Mouse (Mus musculus) neural tube, embryonic 15.5 days (tissue): ENCODE measurements around the gene Ino80e. TPM values are rescaled to one million over a fixed set of nuclear protein-coding genes. Genes with fewer than 3 reads are reported as not detected.
A peak's percentile ranks its signal among the peaks of the same experiment; 100 is the strongest.

Experiments used
- ATAC-seq: fragments of 200-750 bp; cut with Nextera tagmentation; 2 replicates; pipeline ENCODE4 v1.8.0; 2017; ENCODE audit warnings: mild to moderate bottlenecking, moderate TSS enrichment, moderate library complexity; ENCODE audit not compliant: low FRiP score
- H3K27ac ChIP-seq: fragments of 300-500 bp; sonication (generic); replicated peaks from 2 replicates; pipeline ENCODE4 v1.5.1; 2015; ENCODE audit warnings: mild to moderate bottlenecking, inconsistent platforms
- H3K27me3 ChIP-seq: fragments of 300-500 bp; sonication (generic); replicated peaks from 2 replicates; pipeline ENCODE4 v1.6.1; 2015; ENCODE audit warnings: inconsistent platforms
- H3K36me3 ChIP-seq: fragments of 300-500 bp; sonication (generic); 2 replicates; pipeline ENCODE4 v1.6.1; 2015; ENCODE audit warnings: inconsistent platforms
- H3K4me1 ChIP-seq: fragments of 300-500 bp; sonication (generic); 2 replicates; pipeline ENCODE4 v1.6.1; 2015; ENCODE audit warnings: inconsistent platforms
- H3K4me2 ChIP-seq: fragments of 300-500 bp; sonication (generic); 2 replicates; pipeline ENCODE4 v1.6.1; 2015; ENCODE audit warnings: inconsistent platforms, mild to moderate bottlenecking, moderate library complexity
- H3K4me3 ChIP-seq: fragments of 300-500 bp; sonication (generic); replicated peaks from 2 replicates; pipeline ENCODE4 v1.5.1; 2015; ENCODE audit warnings: mild to moderate bottlenecking, inconsistent platforms
- H3K9ac ChIP-seq: fragments of 300-500 bp; sonication (generic); replicated peaks from 2 replicates; pipeline ENCODE4 v1.6.1; 2015; ENCODE audit warnings: mild to moderate bottlenecking, inconsistent platforms
- H3K9me3 ChIP-seq: fragments of 300-500 bp; sonication (generic); replicated peaks from 2 replicates; pipeline ENCODE4 v1.6.1; 2016; ENCODE audit warnings: inconsistent platforms
- WGBS: fragments of 180-500 bp; shearing (Covaris S2); methylation state at CpG from one replicate; pipeline ENCODE4 v1.1.7; 2015; ENCODE audit warnings: mixed read lengths; 5-methylcytosine and 5-hydroxymethylcytosine counted together
- polyA plus RNA-seq: library from polyadenylated mRNA; unstranded; fragments of >200 nt; fragmentation: Nextera tagmentation; extraction: Ambion mirVana; gene quantifications from 2 replicates; pipeline ENCODE4 v1.2.1, GENCODE M21; 2015

The Ino80e gene
- polyA plus RNA-seq, 1 experiment from 2014 or later: 90.5 TPM

GRCm38 (mm10) chr7:126853454-126853853 lies 8.7 kb downstream of the Ino80e start:
- H3K4me3 ChIP-seq: no peak overlapping the region
- H3K4me1 ChIP-seq: peaks cover 11% of the 10 kb centered on the region
- ATAC-seq: no peak
- no peak overlapping the region for H3K27ac ChIP-seq
- H3K4me2 ChIP-seq: no peak overlapping the region
- H3K27me3 ChIP-seq: peaks cover 18% of the 10 kb centered on the region
- H3K9ac ChIP-seq: no peak overlapping the region
- H3K36me3 ChIP-seq: peaks cover 61% of the 10 kb centered on the region
- H3K9me3 ChIP-seq: no peaks in the 10 kb centered on the region
- WGBS: 79% methylated on average over 5 of the region's 5 CpGs

- H3K4me1 ChIP-seq: peaks cover 24% of the 10 kb centered on the region
- no peak overlapping the region for H3K4me3 ChIP-seq
- no peaks in the 10 kb centered on the region for H3K9me3 ChIP-seq
- no peak overlapping the region for H3K9ac ChIP-seq
- H3K27ac ChIP-seq: no peak overlapping the region
- H3K4me2 ChIP-seq: no peak overlapping the region
- H3K36me3 ChIP-seq: peaks cover 43% of the 10 kb centered on the region
- ATAC-seq: no peak
- peaks cover 18% of the 10 kb centered on the region for H3K27me3 ChIP-seq
- 47% methylated on average over 12 of the region's 12 CpGs for WGBS
Measured at GRCm38 (mm10) chr7:126851192-126851591, 11.0 kb downstream of the Ino80e start.

DNA sequence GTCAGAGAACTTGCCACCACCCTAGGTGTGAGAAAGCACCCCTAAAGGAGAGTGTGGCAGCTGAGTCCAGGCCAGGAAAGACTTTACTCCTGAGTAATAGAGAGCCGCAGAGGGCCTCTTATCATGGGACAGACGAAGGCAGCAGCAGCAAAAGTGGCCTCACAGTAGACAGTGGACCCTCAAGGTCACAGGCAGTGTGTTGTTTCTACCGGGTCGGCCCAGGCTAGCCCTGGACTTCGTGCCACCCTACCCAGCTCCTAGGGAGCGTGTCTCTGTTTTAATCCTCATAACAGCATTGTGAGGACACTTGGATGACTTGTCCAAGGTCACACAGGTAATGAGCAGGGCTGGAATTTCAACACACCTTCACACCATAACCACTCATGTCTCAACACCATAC lies 12.0 kb downstream of the Ino80e start:
- H3K4me3 ChIP-seq: no peak overlapping the region
- H3K36me3 ChIP-seq: peaks cover 34% of the 10 kb centered on the region
- H3K9me3 ChIP-seq: no peaks in the 10 kb centered on the region
- H3K27ac ChIP-seq: no peak overlapping the region
- H3K9ac ChIP-seq: no peak overlapping the region
- H3K4me2 ChIP-seq: no peak overlapping the region
- no peak for ATAC-seq
- 94% methylated on average over 6 of the region's 6 CpGs for WGBS
- H3K27me3 ChIP-seq: peaks cover 18% of the 10 kb centered on the region
- peaks cover 24% of the 10 kb centered on the region for H3K4me1 ChIP-seq

DNA sequence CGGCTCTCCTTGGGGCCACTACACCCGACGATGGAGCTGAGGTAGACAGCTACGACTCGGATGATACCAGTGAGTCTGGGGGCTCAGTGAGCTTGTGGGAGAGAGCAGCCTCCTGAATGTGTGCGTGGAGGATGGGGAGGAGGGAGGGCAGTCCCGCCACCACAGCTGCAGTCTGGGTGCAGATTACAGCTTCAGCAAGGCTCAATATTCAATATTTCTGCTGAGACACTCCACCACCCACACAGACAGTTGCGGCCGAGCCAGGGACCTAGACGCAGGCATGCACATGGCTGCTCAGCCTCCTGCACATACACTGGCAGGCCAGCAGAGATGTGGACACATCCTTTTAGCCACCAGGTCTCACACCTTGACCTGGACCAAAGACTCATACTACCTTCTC lies 13.4 kb downstream of the Ino80e start:
- H3K9me3 ChIP-seq: no peaks in the 10 kb centered on the region
- H3K4me2 ChIP-seq: peak overlapping the region; percentile 100
- ATAC-seq: 0 out of 2 replicates have a peak, but pooled peaks have one; percentile 23
- peak overlapping the region; percentile 74 for H3K9ac ChIP-seq
- H3K27ac ChIP-seq: no peak overlapping the region; the same call in 1 of the 2 replicates
- peaks cover 31% of the 10 kb centered on the region for H3K36me3 ChIP-seq
- WGBS: 22% methylated on average over 10 of the region's 10 CpGs
- peak overlapping the region; percentile 61 for H3K4me3 ChIP-seq
- peaks cover 22% of the 10 kb centered on the region for H3K27me3 ChIP-seq
- peaks cover 24% of the 10 kb centered on the region for H3K4me1 ChIP-seq

GRCm38 (mm10) chr7:126847421-126848398 lies 14.5 kb downstream of the Ino80e start:
- ATAC-seq: peak; percentile 59
- H3K4me2 ChIP-seq: peak overlapping the region; percentile 100
- peak overlapping the region; percentile 74 for H3K9ac ChIP-seq
- peak overlapping the region; percentile 61 for H3K4me3 ChIP-seq
- H3K27ac ChIP-seq: peak overlapping the region; percentile 45; the same call in 1 of the 2 replicates
- no peaks in the 10 kb centered on the region for H3K9me3 ChIP-seq
- WGBS: 1% methylated on average over 41 of the region's 74 CpGs
- peaks cover 24% of the 10 kb centered on the region for H3K4me1 ChIP-seq
- peaks cover 20% of the 10 kb centered on the region for H3K36me3 ChIP-seq
- H3K27me3 ChIP-seq: peaks cover 22% of the 10 kb centered on the region

DNA sequence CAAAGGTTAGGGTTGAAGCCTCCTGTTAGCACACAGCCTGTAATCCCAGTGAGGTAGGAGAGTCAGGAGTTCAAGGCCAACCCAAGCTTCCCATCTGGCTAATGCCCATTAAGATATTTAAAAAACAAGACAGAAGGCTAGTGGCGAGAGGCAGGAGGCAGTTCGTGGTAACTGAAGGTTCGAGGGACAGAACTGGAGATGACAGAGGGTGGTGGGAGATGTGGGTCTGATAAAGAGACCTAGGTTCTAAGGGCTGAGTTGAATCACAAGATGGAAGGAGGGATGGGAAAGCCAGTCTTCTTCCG lies 15.1 kb downstream of the Ino80e start, which contains the start of gene Doc2a:
Gene Doc2a (plus strand): TSS at position 301 of the 305 bp plus-strand sequence.
- peak within 1 kb of the TSS; percentile 45; the same call in 1 of the 2 replicates for H3K27ac ChIP-seq
- peaks cover 22% of the 10 kb centered on the region for H3K27me3 ChIP-seq

DNA sequence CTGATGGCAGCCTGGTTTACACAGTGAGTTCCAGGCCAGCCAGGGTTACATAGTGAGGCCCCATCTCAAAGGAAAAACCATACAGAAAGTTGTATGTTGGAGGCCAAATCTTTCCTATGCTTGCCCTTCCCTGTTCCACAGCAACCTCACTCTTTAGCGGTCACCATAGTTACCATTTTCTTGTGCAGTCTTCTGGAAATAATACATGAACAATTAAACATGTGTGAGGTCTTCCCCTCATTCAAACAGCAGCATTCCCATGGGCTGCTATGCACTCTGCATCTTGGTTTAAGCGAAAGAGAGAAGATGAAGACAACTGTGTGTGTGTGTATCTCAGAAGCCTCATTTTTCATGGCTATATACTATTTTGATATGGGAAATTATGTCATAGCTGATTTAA lies 16.7 kb downstream of the Ino80e start:
- no peak overlapping the region for H3K9ac ChIP-seq
- 25% methylated on average over 2 of the region's 2 CpGs for WGBS
- H3K4me3 ChIP-seq: no peak overlapping the region
- H3K4me1 ChIP-seq: peaks cover 24% of the 10 kb centered on the region
- no peak overlapping the region for H3K4me2 ChIP-seq
- 0 out of 2 replicates have a peak, but pooled peaks cover 3% of the 10 kb centered on the region for H3K36me3 ChIP-seq
- ATAC-seq: no peak
- no peaks in the 10 kb centered on the region for H3K9me3 ChIP-seq
- peaks cover 22% of the 10 kb centered on the region for H3K27me3 ChIP-seq
- no peak overlapping the region for H3K27ac ChIP-seq

More for the DNA sequence above, 15.1 kb downstream of the Ino80e start, which contains the start of gene Doc2a:
- peak within 1 kb of the TSS; percentile 100 for H3K4me2 ChIP-seq
- peak within 1 kb of the TSS; percentile 74 for H3K9ac ChIP-seq
- no peaks in the 10 kb centered on the region for H3K9me3 ChIP-seq
- H3K4me3 ChIP-seq: peak within 1 kb of the TSS; percentile 61
- WGBS: 14% methylated on average over 4 of the region's 4 CpGs
- peak; percentile 5; the same call in 1 of the 2 replicates for ATAC-seq
- peaks cover 24% of the 10 kb centered on the region for H3K4me1 ChIP-seq
- H3K36me3 ChIP-seq: peaks cover 14% of the 10 kb centered on the region

DNA sequence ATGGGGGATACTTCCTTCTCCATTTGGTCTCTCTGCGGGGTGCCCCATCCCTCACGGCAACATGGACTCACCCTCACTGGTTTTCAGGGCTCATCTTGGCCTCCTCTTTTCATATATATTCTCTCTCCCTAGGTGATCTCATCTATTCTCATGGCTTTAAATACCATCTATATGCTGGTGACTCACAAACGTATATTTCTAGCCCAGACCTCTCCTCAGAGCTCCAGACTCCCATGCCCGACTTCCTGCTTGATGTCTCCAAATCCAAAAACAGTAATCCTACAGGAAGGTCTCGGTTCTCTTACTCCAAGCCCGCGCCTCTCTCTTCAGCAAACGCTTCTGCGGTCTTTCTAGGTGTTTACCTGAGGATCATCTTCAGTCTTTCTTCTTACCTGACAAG lies 18.9 kb downstream of the Ino80e start:
- no peak for ATAC-seq
- H3K9ac ChIP-seq: no peak overlapping the region
- 86% methylated on average over 9 of the region's 9 CpGs for WGBS
- H3K9me3 ChIP-seq: no peaks in the 10 kb centered on the region
- peaks cover 3% of the 10 kb centered on the region; the same call in 1 of the 2 replicates for H3K27me3 ChIP-seq
- no peak overlapping the region for H3K4me3 ChIP-seq
- H3K27ac ChIP-seq: no peak overlapping the region
- no peaks in the 10 kb centered on the region for H3K36me3 ChIP-seq
- H3K4me1 ChIP-seq: peaks cover 12% of the 10 kb centered on the region
- H3K4me2 ChIP-seq: no peak overlapping the region

- 100% methylated on average over 1 of the region's 1 CpGs for WGBS
- H3K9ac ChIP-seq: no peak overlapping the region
- H3K9me3 ChIP-seq: no peaks in the 10 kb centered on the region
- no peak for ATAC-seq
- H3K27me3 ChIP-seq: no peaks in the 10 kb centered on the region
- 0 out of 2 replicates have a peak, but pooled peaks cover 4% of the 10 kb centered on the region for H3K36me3 ChIP-seq
- no peak overlapping the region for H3K27ac ChIP-seq
- no peak overlapping the region for H3K4me3 ChIP-seq
- H3K4me1 ChIP-seq: peaks cover 16% of the 10 kb centered on the region
- H3K4me2 ChIP-seq: no peak overlapping the region
Measured at GRCm38 (mm10) chr7:126833294-126833693, 28.9 kb downstream of the Ino80e start.

- H3K4me1 ChIP-seq: peaks cover 21% of the 10 kb centered on the region
- peak overlapping the region; percentile 58 for H3K4me2 ChIP-seq
- peak overlapping the region; percentile 21 for H3K4me3 ChIP-seq
- 0 out of 2 replicates have a peak, but pooled peaks cover 8% of the 10 kb centered on the region for H3K36me3 ChIP-seq
- 0 out of 2 replicates have a peak overlapping the region, but pooled peaks have one; percentile 28 for H3K27ac ChIP-seq
- no peak overlapping the region for H3K9ac ChIP-seq
- H3K27me3 ChIP-seq: no peaks in the 10 kb centered on the region
- no peaks in the 10 kb centered on the region for H3K9me3 ChIP-seq
- ATAC-seq: peak; percentile 86
- WGBS: under 1% methylated on average over 21 of the region's 21 CpGs
Measured at GRCm38 (mm10) chr7:126832036-126832598, 30.1 kb downstream of the Ino80e start.

DNA sequence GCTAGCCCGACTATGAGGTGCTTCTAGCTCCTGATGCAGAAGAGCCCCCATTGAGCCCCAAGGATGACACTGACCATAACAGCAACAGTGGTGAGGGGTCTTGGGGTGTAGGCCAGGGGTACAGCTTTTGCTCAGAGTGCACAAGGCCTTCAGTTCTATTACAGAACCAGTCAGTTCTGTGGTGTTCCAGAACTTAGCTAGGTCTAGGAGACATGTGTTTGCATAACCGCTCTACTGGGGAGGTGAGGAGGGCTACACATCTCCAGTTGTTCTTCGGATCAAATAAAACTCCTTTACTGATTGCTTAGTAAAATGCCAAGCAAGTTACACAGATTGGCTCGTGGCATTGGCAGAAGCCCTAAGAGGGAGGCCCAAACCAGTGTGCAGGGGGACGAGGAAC lies 30.6 kb downstream of the Ino80e start, which contains the start of gene 4930451I11Rik:
Gene 4930451I11Rik (minus strand): TSS at position 101 of the 400 bp plus-strand sequence.
- H3K36me3 ChIP-seq: 0 out of 2 replicates have a peak, but pooled peaks cover 8% of the 10 kb centered on the region
- H3K27ac ChIP-seq: 0 out of 2 replicates have a peak within 1 kb of the TSS, but pooled peaks have one; percentile 28

More for the DNA sequence above, 30.6 kb downstream of the Ino80e start, which contains the start of gene 4930451I11Rik:
- H3K4me3 ChIP-seq: peak within 1 kb of the TSS; percentile 21
- no peak within 1 kb of the TSS for H3K9ac ChIP-seq
- H3K4me2 ChIP-seq: peak within 1 kb of the TSS; percentile 58
- no peaks in the 10 kb centered on the region for H3K9me3 ChIP-seq
- no peaks in the 10 kb centered on the region for H3K27me3 ChIP-seq
- WGBS: 58% methylated on average over 5 of the region's 5 CpGs
- peaks cover 27% of the 10 kb centered on the region for H3K4me1 ChIP-seq
- ATAC-seq: no peak; the same call in 1 of the 2 replicates
